Mouse (Mus musculus): Measurements from ENCODE around the gene Pfn1.
A peak's percentile ranks its signal among the peaks of the same experiment; 100 is the strongest.

DNA sequence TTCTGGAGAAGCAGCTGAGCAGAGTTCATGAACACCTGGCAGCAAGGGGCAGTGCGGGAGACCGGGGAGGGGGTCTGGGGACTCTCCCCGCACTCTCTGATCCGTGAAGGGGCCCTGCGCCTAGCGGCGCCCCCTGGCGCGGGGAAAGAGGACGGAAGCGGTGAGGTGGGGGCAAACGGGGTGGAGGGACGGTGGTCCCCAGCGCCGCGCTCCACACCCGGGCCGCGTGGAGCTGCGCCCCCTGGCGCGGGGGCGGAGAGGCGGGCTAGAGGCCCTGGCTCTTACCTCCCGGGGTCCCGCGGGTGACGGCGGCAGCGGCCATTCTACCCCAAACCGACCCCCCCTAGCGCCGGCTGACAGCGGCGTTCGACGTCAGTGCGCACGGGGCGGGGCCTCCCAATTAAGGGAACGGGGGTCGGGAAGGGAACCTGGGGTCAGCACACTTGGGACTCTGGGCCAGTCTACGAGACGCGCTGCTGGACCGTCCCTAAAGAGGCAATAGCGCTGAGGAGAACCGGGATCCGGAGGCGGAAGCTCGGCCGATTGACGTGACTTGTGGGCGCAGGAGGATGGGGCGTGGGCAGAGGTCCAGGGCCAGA is 33.3 kb upstream of the Pfn1 start, which contains the start of gene Camta2:
- TF ChIP-seq MAX (IDR thresholded peaks at IDR 0.05; ENCODE audit: low read depth) (no peak), POLR2AphosphoS2 (IDR thresholded peaks at IDR 0.05; ENCODE audit: insufficient read length, low read depth) (peak; percentile 75), POLR2A (IDR thresholded peaks at IDR 0.05; ENCODE audit: insufficient read length, low read depth) (peak; percentile 82)

Data from myocyte (in vitro differentiated cells).